Mouse (Mus musculus) myocyte (in vitro differentiated cells): ENCODE measurements at regions not wholly inside any gene's neighbourhood (a gene's known extent, or its start where the extent isn't known, plus 50 kb on each side); places are given as distances from the start of the nearest gene placed in this dataset.

Experiments used
- CEBPB ChIP-seq: IDR thresholded peaks from 2 replicates; pipeline ENCODE4 v1.6.1; 2011; ENCODE audit warnings: mild to moderate bottlenecking, moderate library complexity; ENCODE audit not compliant: poor library complexity, insufficient read depth, severe bottlenecking
- E2F4 ChIP-seq: IDR thresholded peaks from one replicate; pipeline ENCODE4 v1.6.1; 2011; ENCODE audit warnings: mild to moderate bottlenecking, control low read depth, moderate library complexity; ENCODE audit not compliant: insufficient read depth
- MAX ChIP-seq: IDR thresholded peaks from one replicate; pipeline ENCODE4 v1.6.1; 2011; ENCODE audit warnings: low read depth, mild to moderate bottlenecking, control low read depth
- POLR2A ChIP-seq: IDR thresholded peaks from one replicate; pipeline ENCODE4 v1.6.1; 2011; ENCODE audit warnings: low read depth, mild to moderate bottlenecking, control low read depth, moderate library complexity; ENCODE audit not compliant: insufficient read length
- POLR2AphosphoS2 ChIP-seq: IDR thresholded peaks from one replicate; pipeline ENCODE4 v1.6.1; 2011; ENCODE audit warnings: low read depth, control low read depth; ENCODE audit not compliant: insufficient read length
- REST ChIP-seq: IDR thresholded peaks from one replicate; pipeline ENCODE4 v1.6.1; 2011; ENCODE audit warnings: mild to moderate bottlenecking, control low read depth, moderate library complexity; ENCODE audit not compliant: insufficient read depth, insufficient read length
- SRF ChIP-seq: IDR thresholded peaks from one replicate; pipeline ENCODE4 v1.6.1; 2011; ENCODE audit warnings: low read depth; ENCODE audit not compliant: control insufficient read depth, insufficient read length
- TCF12 ChIP-seq: IDR thresholded peaks from one replicate; pipeline ENCODE4 v1.6.1; 2011; ENCODE audit warnings: mild to moderate bottlenecking, control low read depth; ENCODE audit not compliant: poor library complexity, insufficient read depth, severe bottlenecking
- TCF3 ChIP-seq: IDR thresholded peaks from one replicate; pipeline ENCODE4 v1.6.1; 2011; ENCODE audit warnings: low read depth, control low read depth; ENCODE audit not compliant: insufficient read length
- USF1 ChIP-seq: IDR thresholded peaks from one replicate; pipeline ENCODE4 v1.6.1; 2011; ENCODE audit warnings: low read depth, mild to moderate bottlenecking, control low read depth, moderate library complexity

DNA sequence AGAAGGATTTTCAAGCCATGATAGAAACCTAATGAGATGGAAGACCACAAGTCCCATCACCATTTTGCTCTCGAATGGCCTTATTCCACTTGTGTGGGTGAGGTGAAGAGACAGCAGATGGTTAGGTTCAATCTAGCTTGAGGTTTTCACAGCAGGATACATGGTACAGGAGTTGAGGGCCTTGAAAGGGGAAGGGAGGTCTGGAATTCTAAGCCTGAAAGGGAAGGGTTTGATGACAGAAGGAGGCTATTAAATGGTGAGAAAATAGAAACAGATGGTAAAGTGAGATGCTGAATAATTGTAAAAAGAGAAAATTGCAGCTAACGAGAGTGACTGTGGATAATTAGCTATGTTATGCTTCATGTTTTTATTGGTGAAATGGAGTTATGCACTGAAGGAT lies 67.8 kb upstream of the Plcxd3 start:
- no peak for TF ChIP-seq POLR2A
- TF ChIP-seq USF1, result no peak
- no peak for TF ChIP-seq E2F4
- no peak for TF ChIP-seq SRF
- no peak for TF ChIP-seq REST
- TF ChIP-seq POLR2AphosphoS2, result no peak
- no peak for TF ChIP-seq CEBPB
- TF ChIP-seq TCF3, result no peak
- no peak for TF ChIP-seq MAX
- no peak for TF ChIP-seq TCF12
